Mouse (Mus musculus): Measurements from ENCODE around the gene Elf5. TPM values are rescaled to one million over a fixed set of nuclear protein-coding genes. Genes with fewer than 3 reads are reported as not detected.

The Elf5 gene
- polyA plus RNA-seq, 1 experiment from 2014 or later, result 4.9 TPM

DNA sequence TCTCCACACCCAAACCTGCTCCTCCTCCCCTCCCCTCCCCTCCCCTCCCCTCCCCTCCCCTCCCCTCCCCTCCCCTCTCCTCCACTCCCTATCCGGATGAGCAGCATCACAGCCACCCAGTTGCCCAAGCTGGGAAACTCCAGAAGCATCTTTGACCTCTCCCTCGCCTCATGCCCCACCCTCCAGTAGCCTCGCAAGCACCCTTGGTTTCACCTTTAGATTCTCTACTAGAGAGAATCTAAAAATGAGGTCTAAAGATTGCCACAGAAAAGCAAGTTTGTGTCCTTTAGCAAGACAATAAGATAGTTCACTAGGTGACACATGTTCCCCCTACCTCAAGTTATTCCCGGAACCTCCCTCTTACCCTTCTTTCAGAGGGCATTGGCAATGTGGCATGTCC, 19.9 kb upstream of the Elf5 start:
- H3K27me3 ChIP-seq (ENCODE audit: insufficient read depth, low read length), result no peaks in the 10 kb centered on the region
- H3K9ac ChIP-seq, result no peak overlapping the region
- DNase-seq (no peak), ATAC-seq (ENCODE audit: insufficient read depth) (no peak)
- no peak overlapping the region for H3K4me2 ChIP-seq
- H3K27ac ChIP-seq (ENCODE audit: low read depth), result no peak overlapping the region
- H3K36me3 ChIP-seq (ENCODE audit: insufficient read depth), result no peaks in the 10 kb centered on the region
- WGBS, result 89% methylated on average over 3 of the region's 4 CpGs
- H3K4me3 ChIP-seq (ENCODE audit: low read depth, low read length), result no peak overlapping the region
- no peak for TF ChIP-seq CTCF (IDR thresholded peaks at IDR 0.05; ENCODE audit: low read depth)
- H3K9me3 ChIP-seq (ENCODE audit: low read depth, low read length), result no peaks in the 10 kb centered on the region
- H3K4me1 ChIP-seq (ENCODE audit: insufficient read depth), result no peaks in the 10 kb centered on the region

DNA sequence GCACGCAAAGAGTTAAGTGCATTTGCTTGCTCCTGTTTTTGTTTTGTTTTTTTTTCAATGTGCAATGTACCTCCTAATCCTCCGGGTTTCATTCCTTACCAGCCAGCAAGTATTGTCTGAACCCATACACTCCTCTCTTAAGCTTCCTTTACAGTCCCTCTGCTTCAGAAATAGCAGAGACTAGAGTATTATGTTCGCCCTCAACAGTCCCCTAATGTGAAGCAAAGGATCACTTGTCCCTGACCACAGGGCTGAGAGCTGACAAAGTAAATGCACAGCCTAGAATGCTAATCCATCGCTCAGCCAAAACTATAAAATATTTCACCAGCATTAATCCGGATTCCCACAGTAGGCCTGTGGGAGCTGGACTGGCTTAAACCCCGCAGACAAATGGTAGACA, 13.4 kb upstream of the Elf5 start:
- H3K9ac ChIP-seq, result no peak overlapping the region
- no peaks in the 10 kb centered on the region for H3K4me1 ChIP-seq (ENCODE audit: insufficient read depth)
- WGBS, result 72% methylated on average over 6 of the region's 6 CpGs
- no peaks in the 10 kb centered on the region for H3K9me3 ChIP-seq (ENCODE audit: low read depth, low read length)
- ATAC-seq (ENCODE audit: insufficient read depth), result no peak
- TF ChIP-seq CTCF (IDR thresholded peaks at IDR 0.05; ENCODE audit: low read depth), result no peak
- no peaks in the 10 kb centered on the region for H3K36me3 ChIP-seq (ENCODE audit: insufficient read depth)
- no peaks in the 10 kb centered on the region for H3K27me3 ChIP-seq (ENCODE audit: insufficient read depth, low read length)
- no peak overlapping the region for H3K4me2 ChIP-seq
- H3K4me3 ChIP-seq (ENCODE audit: low read depth, low read length), result no peak overlapping the region
- DNase-seq, result no peak
- H3K27ac ChIP-seq (ENCODE audit: low read depth), result no peak overlapping the region

DNA sequence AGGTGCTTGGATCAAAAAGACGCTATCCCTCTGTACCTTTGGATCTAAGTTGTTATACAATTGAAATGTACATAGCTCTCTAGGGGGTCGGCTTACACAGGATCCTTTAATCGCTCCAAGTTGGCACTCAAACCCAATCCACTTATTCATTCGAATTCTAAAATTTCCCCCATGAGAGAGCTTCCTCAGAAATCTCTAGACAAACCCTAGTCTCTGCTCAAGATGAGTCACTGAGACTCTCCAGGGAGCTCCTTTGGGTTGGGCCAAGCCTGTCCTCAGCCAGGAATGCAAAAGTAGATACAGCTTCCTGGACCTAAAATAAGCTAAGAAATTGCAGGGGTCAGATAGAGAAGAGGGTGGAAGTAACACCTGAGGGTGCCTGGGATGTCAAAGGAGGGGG, 10.8 kb upstream of the Elf5 start:
- 82% methylated on average over 4 of the region's 4 CpGs for WGBS

DNA sequence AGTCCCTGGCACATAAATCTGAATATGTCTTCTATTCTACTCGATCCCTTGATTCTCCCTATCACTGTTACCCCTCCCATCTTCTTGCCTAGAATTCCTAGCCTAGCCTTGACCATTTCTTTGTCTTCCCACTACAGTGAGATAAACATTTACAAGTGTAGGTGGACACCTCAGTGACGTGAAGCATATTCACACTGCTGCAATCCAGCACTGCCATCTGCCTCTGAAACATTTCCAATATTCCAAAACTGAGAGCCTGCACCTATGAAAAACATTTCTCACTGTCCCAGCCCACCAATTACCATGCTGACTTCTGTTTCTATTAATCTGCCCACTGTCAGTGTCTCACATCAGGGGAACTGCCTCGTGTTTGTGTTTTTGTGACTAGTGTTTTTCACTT, 5.2 kb upstream of the Elf5 start:
- H3K4me3 ChIP-seq (ENCODE audit: low read depth, low read length), result no peak overlapping the region
- TF ChIP-seq CTCF (IDR thresholded peaks at IDR 0.05; ENCODE audit: low read depth), result no peak
- no peaks in the 10 kb centered on the region for H3K27me3 ChIP-seq (ENCODE audit: insufficient read depth, low read length)
- H3K4me1 ChIP-seq (ENCODE audit: insufficient read depth), result no peaks in the 10 kb centered on the region
- H3K4me2 ChIP-seq, result no peak overlapping the region
- no peak overlapping the region for H3K9ac ChIP-seq
- DNase-seq (no peak), ATAC-seq (ENCODE audit: insufficient read depth) (no peak)
- no peaks in the 10 kb centered on the region for H3K36me3 ChIP-seq (ENCODE audit: insufficient read depth)
- no peaks in the 10 kb centered on the region for H3K9me3 ChIP-seq (ENCODE audit: low read depth, low read length)
- 58% methylated on average over 3 of the region's 3 CpGs for WGBS
- H3K27ac ChIP-seq (ENCODE audit: low read depth), result no peak overlapping the region

More for the DNA sequence above, 10.8 kb upstream of the Elf5 start:
- Histone ChIP-seq H3K27ac (ENCODE audit: low read depth) (no peak overlapping the region), H3K4me2 (no peak overlapping the region), H3K27me3 (ENCODE audit: insufficient read depth, low read length) (no peaks in the 10 kb centered on the region), H3K9ac (no peak overlapping the region), H3K4me1 (ENCODE audit: insufficient read depth) (no peaks in the 10 kb centered on the region), H3K36me3 (ENCODE audit: insufficient read depth) (no peaks in the 10 kb centered on the region), H3K9me3 (ENCODE audit: low read depth, low read length) (no peaks in the 10 kb centered on the region), H3K4me3 (ENCODE audit: low read depth, low read length) (no peak overlapping the region)
- no peak for TF ChIP-seq CTCF (IDR thresholded peaks at IDR 0.05; ENCODE audit: low read depth)
- ATAC-seq (ENCODE audit: insufficient read depth), result no peak
- DNase-seq, result no peak

DNA sequence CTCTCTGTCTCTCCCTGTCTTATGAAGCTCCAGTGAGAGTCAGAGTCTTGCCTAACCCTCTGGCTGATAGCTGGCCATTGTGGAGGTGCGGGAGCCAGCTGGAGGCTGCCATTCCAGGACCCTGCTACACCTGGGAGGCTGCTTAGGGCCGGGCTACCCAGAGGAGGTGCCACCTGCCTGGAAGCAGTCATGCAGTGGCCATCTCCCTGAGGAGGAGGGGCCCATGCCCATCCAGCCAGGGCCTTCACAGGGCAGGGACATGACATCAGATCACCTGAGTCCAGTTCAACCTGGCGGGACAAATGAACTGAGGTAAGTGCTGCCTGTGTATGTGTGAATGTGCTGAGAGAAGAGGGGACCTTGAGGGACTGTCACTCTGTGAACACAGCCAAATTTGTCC, 328 bp downstream of the Elf5 start:
- no peaks in the 10 kb centered on the region for H3K27me3 ChIP-seq (ENCODE audit: insufficient read depth, low read length)
- H3K4me1 ChIP-seq (ENCODE audit: insufficient read depth), result no peaks in the 10 kb centered on the region
- H3K9ac ChIP-seq, result no peak overlapping the region
- no peak for ATAC-seq (ENCODE audit: insufficient read depth)
- 84% methylated on average over 3 of the region's 3 CpGs for WGBS
- H3K4me3 ChIP-seq (ENCODE audit: low read depth, low read length), result no peak overlapping the region
- H3K9me3 ChIP-seq (ENCODE audit: low read depth, low read length), result no peaks in the 10 kb centered on the region
- DNase-seq, result no peak
- TF ChIP-seq CTCF (IDR thresholded peaks at IDR 0.05; ENCODE audit: low read depth), result no peak
- no peak overlapping the region for H3K27ac ChIP-seq (ENCODE audit: low read depth)
- no peak overlapping the region for H3K4me2 ChIP-seq
- no peaks in the 10 kb centered on the region for H3K36me3 ChIP-seq (ENCODE audit: insufficient read depth)

DNA sequence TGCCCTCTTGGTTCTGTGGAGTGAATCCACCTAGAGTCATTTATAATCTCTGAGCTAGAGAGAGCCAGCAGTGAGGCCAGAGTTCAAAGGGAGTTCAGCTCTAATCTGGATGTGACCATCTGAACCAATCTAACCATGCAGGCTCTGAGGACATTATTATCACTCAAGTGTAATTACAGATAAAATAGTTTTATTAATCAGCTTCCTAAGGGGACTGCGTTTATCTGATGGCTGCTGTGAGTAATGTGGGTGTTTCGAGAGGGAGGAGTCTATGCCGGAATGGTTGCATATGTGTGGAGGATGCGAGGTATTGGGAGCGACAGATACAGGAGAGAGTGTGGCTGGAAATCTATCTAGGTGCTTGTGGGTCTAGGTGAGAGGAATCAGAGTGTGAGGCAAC, 1.9 kb downstream of the Elf5 start:
- Histone ChIP-seq H3K4me1 (ENCODE audit: insufficient read depth) (no peaks in the 10 kb centered on the region), H3K4me2 (no peak overlapping the region), H3K36me3 (ENCODE audit: insufficient read depth) (no peaks in the 10 kb centered on the region), H3K27ac (ENCODE audit: low read depth) (no peak overlapping the region), H3K9ac (no peak overlapping the region), H3K27me3 (ENCODE audit: insufficient read depth, low read length) (no peaks in the 10 kb centered on the region), H3K9me3 (ENCODE audit: low read depth, low read length) (no peaks in the 10 kb centered on the region), H3K4me3 (ENCODE audit: low read depth, low read length) (no peak overlapping the region)
- no peak for TF ChIP-seq CTCF (IDR thresholded peaks at IDR 0.05; ENCODE audit: low read depth)
- WGBS, result 31% methylated on average over 5 of the region's 5 CpGs
- no peak for DNase-seq
- no peak for ATAC-seq (ENCODE audit: insufficient read depth)

DNA sequence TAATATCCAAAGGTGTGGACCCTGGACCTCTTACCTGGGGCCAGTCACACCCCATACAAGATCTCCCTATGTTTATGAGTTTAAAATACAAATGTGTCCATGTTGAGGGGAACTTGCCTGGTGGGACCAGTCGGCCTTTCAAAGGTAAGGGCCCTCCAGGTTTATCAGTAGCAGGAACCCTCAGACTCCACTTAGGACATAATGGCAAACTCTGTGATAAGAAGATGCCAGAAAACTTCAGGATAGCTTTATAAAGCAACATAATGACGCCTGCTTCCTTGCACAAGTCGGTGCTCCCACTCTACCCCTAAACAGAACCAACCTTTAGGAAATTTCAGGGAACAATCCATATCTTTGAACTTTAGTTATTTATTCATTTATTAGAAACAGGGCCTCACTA, 4.3 kb downstream of the Elf5 start:
- Histone ChIP-seq H3K9me3 (ENCODE audit: low read depth, low read length) (no peaks in the 10 kb centered on the region), H3K36me3 (ENCODE audit: insufficient read depth) (no peaks in the 10 kb centered on the region), H3K27ac (ENCODE audit: low read depth) (no peak overlapping the region), H3K4me1 (ENCODE audit: insufficient read depth) (peaks cover 2% of the 10 kb centered on the region; the same call in 1 of the 2 replicates), H3K27me3 (ENCODE audit: insufficient read depth, low read length) (no peaks in the 10 kb centered on the region), H3K9ac (no peak overlapping the region), H3K4me3 (ENCODE audit: low read depth, low read length) (no peak overlapping the region), H3K4me2 (no peak overlapping the region)
- DNase-seq (no peak), ATAC-seq (ENCODE audit: insufficient read depth) (no peak)
- no peak for TF ChIP-seq CTCF (IDR thresholded peaks at IDR 0.05; ENCODE audit: low read depth)
- WGBS, result 54% methylated on average over 3 of the region's 3 CpGs

All from lung, embryonic 14.5 days (tissue).